In genomic region chr7:75639541-75639940, GRCm38 (mm10) we compare ENCODE assay signal across 8 mouse cellular contexts.
A peak's percentile ranks its signal among the peaks of the same experiment; 100 is the strongest.
DNase-seq lines count a peak whose midpoint lies in the region; ATAC-seq lines count a peak whose summit lies in the region.

No protein-coding gene starts in this region.

- H3K9me3 ChIP-seq in heart, embryonic 11.5 days (replicated peaks; ENCODE audit: control insufficient read depth, low read length), result no peaks in the 10 kb centered on the region
- H3K9me3 ChIP-seq in embryonic facial prominence, embryonic 14.5 days (ENCODE audit: control insufficient read depth, low read length), result no peaks in the 10 kb centered on the region

- H3K4me1 ChIP-seq in heart, embryonic 11.5 days (ENCODE audit: control insufficient read depth, insufficient read depth, low read length), result peaks cover 24% of the 10 kb centered on the region
- peaks cover 29% of the 10 kb centered on the region for H3K4me1 ChIP-seq in embryonic facial prominence, embryonic 14.5 days (ENCODE audit: control insufficient read depth, insufficient read depth, low read length)

- H3K4me2 ChIP-seq in heart, embryonic 11.5 days, result no peak overlapping the region
- peak overlapping the region; percentile 35 for H3K4me2 ChIP-seq in embryonic facial prominence, embryonic 14.5 days (ENCODE audit: low read depth, low read length)

- no peak overlapping the region for H3K9ac ChIP-seq in heart, embryonic 11.5 days (ENCODE audit: low read depth, low read length)
- H3K9ac ChIP-seq in embryonic facial prominence, embryonic 14.5 days (ENCODE audit: low read depth, low read length), result no peak overlapping the region

- peak; percentile 85 to 90 for DNase-seq in heart, adult 18-20 months
- peak; percentile 83 to 88 for DNase-seq in adrenal gland, postnatal 36 days
- DNase-seq in embryonic facial prominence, embryonic 14.5 days (ENCODE audit: low spot score), result peak; percentile 89
- DNase-seq in heart, postnatal 4 days, result peak; percentile 89
- DNase-seq in left cerebral cortex, adult 11 months (ENCODE audit: low spot score), result peak; percentile 30
- peak; percentile 59 to 82 for DNase-seq in lung, postnatal 4 days
- peak; percentile 56 to 74 for DNase-seq in spleen, adult 18-20 months

- H3K27me3 ChIP-seq in heart, embryonic 11.5 days (ENCODE audit: control insufficient read depth, insufficient read depth, low read length), result no peaks in the 10 kb centered on the region
- H3K27me3 ChIP-seq in embryonic facial prominence, embryonic 14.5 days (replicated peaks; ENCODE audit: control insufficient read depth, insufficient read depth, low read length), result no peaks in the 10 kb centered on the region

- H3K4me3 ChIP-seq in heart, embryonic 11.5 days (ENCODE audit: low read depth, low read length), result no peak overlapping the region
- H3K4me3 ChIP-seq in embryonic facial prominence, embryonic 14.5 days (ENCODE audit: low read depth, low read length), result no peak overlapping the region

- WGBS in heart, embryonic 11.5 days (ENCODE audit: insufficient replicate concordance), result 27% methylated on average over 3 of the region's 3 CpGs
- 21% methylated on average over 3 of the region's 3 CpGs for WGBS in embryonic facial prominence, embryonic 14.5 days

- H3K27ac ChIP-seq in heart, embryonic 11.5 days (ENCODE audit: low read depth, low read length), result no peak overlapping the region
- peak overlapping the region; percentile 94 for H3K27ac ChIP-seq in embryonic facial prominence, embryonic 14.5 days (replicated peaks; ENCODE audit: low read depth, low read length)

- no peak for ATAC-seq in heart, embryonic 11.5 days (replicated peaks; ENCODE audit: insufficient number of reproducible peaks, low FRiP score, low TSS enrichment)
- ATAC-seq in embryonic facial prominence, embryonic 14.5 days (ENCODE audit: low read depth), result peak; percentile 9; the same call in 1 of the 2 replicates

- no peaks in the 10 kb centered on the region for H3K36me3 ChIP-seq in heart, embryonic 11.5 days (ENCODE audit: control insufficient read depth, insufficient read depth, low read length)
- no peaks in the 10 kb centered on the region for H3K36me3 ChIP-seq in embryonic facial prominence, embryonic 14.5 days (ENCODE audit: control insufficient read depth, insufficient read depth, low read length)

Comparison
In these comparisons a context has a peak if more than half of its experiments do, and no peak if none do; other contexts are left out.
1. DNase-seq: peak in every context shown above with its lines; median percentile 89 in embryonic facial prominence, embryonic 14.5 days; 89 in heart, postnatal 4 days; 88 in heart, adult 18-20 months; 86 in adrenal gland, postnatal 36 days; 70 in lung, postnatal 4 days; 65 in spleen, adult 18-20 months; 30 in left cerebral cortex, adult 11 months.